In genomic region chr19:5601752-5602541, GRCm38 (mm10) we compare ENCODE assay signal across 7 mouse cellular contexts. TPM values are rescaled to one million over a fixed set of nuclear protein-coding genes. Genes with fewer than 3 reads are reported as not detected.
DNase-seq lines count a peak whose midpoint lies in the region; ATAC-seq and TF ChIP-seq lines count a peak whose summit lies in the region.

Rnaseh2c (plus strand) TSS chr19:5601873.

- peaks cover 2% of the 10 kb centered on the region; the same call in 1 of the 2 replicates for H3K4me1 ChIP-seq in cortical plate, adult 2 months (ENCODE audit: control insufficient read depth, insufficient read depth, low read length)

- peak; percentile 76 for DNase-seq in adipocyte (ENCODE audit: low spot score)
- DNase-seq in gastrocnemius, postnatal 10 days: peak; percentile 58
- peak; percentile 91 for DNase-seq in induced T-regulatory cell, adult 2 months (ENCODE audit: low read depth)
- peak; percentile 53 to 82 for DNase-seq in left cerebral cortex, adult 9 months (ENCODE audit: low spot score in 2 of 2)
- DNase-seq in right cerebral cortex, postnatal 25 days: peak; percentile 81

- no peak within 1 kb of the TSS for H3K27ac ChIP-seq in cortical plate, adult 2 months (ENCODE audit: insufficient read depth, low read length)

- TF ChIP-seq CTCF in cortical plate, adult 2 months (IDR thresholded peaks at IDR 0.05; ENCODE audit: extremely low read depth, insufficient read depth, low read length): no peak

- TF ChIP-seq POLR2A in cortical plate, adult 2 months (IDR thresholded peaks at IDR 0.05; ENCODE audit: extremely low read depth, insufficient read depth, low read length): peak; percentile 85

- H3K4me3 ChIP-seq in cortical plate, adult 2 months (ENCODE audit: insufficient read depth, low read length): peak within 1 kb of the TSS; percentile 73

- peak; percentile 86 for ATAC-seq in megakaryocyte progenitor cell, adult 5-6 weeks (replicated peaks; ENCODE audit: poor library complexity)

RNA-seq across cellular contexts. Expression of gene Rnaseh2c, which starts in this region (rescaled TPM):
- polyA plus RNA-seq in cortical plate, adult 2 months (2012; rRNA removed): 50.2 and 61.3 TPM in 2 replicates
- 10 to 100 TPM; 44.9 to 50.4 TPM for total RNA-seq in gastrocnemius, postnatal 10 days (2021)
- 80.3 and 150 TPM in 2 replicates for total RNA-seq in megakaryocyte progenitor cell, adult 5-6 weeks (2015)
- total RNA-seq in megakaryocyte progenitor cell, adult 5-6 weeks (2017): 83.2 and 112 TPM in 2 replicates
